15 mouse cellular contexts compared by ENCODE assay signal in genomic region chr11:19023356-19023755, GRCm38 (mm10). TPM values are rescaled to one million over a fixed set of nuclear protein-coding genes. Genes with fewer than 3 reads are reported as not detected.
DNase-seq lines count a peak whose midpoint lies in the region; ATAC-seq lines count a peak whose summit lies in the region.
"Had no signal": no experiment of that assay in that cellular context is flagged by ENCODE, and none has a peak within 500 bp of the region (broad histone marks: within the 10 kb centered on the region; RNA-seq: fewer than 3 reads in every experiment).

No protein-coding gene starts in this region.

- no peaks in the 10 kb centered on the region for H3K36me3 ChIP-seq in intestine, embryonic 14.5 days (ENCODE audit: control insufficient read depth, insufficient read depth, low read length)
- H3K36me3 ChIP-seq in intestine, embryonic 16.5 days (ENCODE audit: control insufficient read depth, insufficient read depth, low read length), result no peaks in the 10 kb centered on the region
- no peaks in the 10 kb centered on the region for H3K36me3 ChIP-seq in embryonic facial prominence, embryonic 10.5 days (replicated peaks)
- H3K36me3 ChIP-seq in forebrain, embryonic 15.5 days, result no peaks in the 10 kb centered on the region
- H3K36me3 ChIP-seq: limb, embryonic 12.5 days had no signal

- no peaks in the 10 kb centered on the region for H3K9me3 ChIP-seq in intestine, embryonic 14.5 days (ENCODE audit: control insufficient read depth, low read length)
- H3K9me3 ChIP-seq in intestine, embryonic 16.5 days (ENCODE audit: control insufficient read depth, low read length), result no peaks in the 10 kb centered on the region
- no peaks in the 10 kb centered on the region for H3K9me3 ChIP-seq in embryonic facial prominence, embryonic 10.5 days
- H3K9me3 ChIP-seq in forebrain, embryonic 15.5 days, result no peaks in the 10 kb centered on the region
- H3K9me3 ChIP-seq: limb, embryonic 12.5 days had no signal

- peak overlapping the region; percentile 9; the same call in 1 of the 2 replicates for H3K27ac ChIP-seq in intestine, embryonic 14.5 days (ENCODE audit: low read depth)
- no peak overlapping the region for H3K27ac ChIP-seq in intestine, embryonic 16.5 days (ENCODE audit: low read length)
- peak overlapping the region; percentile 51; the same call in 1 of the 2 replicates for H3K27ac ChIP-seq in embryonic facial prominence, embryonic 10.5 days (replicated peaks)
- no peak overlapping the region for H3K27ac ChIP-seq in forebrain, embryonic 15.5 days (replicated peaks)
- H3K27ac ChIP-seq: hindbrain, embryonic 14.5 days; limb, embryonic 12.5 days had no signal

- peak overlapping the region; percentile 6; the same call in 1 of the 2 replicates for H3K4me2 ChIP-seq in intestine, embryonic 14.5 days (ENCODE audit: low read length)
- H3K4me2 ChIP-seq in intestine, embryonic 16.5 days (ENCODE audit: low read depth, low read length), result no peak overlapping the region
- H3K4me2 ChIP-seq in forebrain, embryonic 15.5 days (replicated peaks), result no peak overlapping the region
- H3K4me2 ChIP-seq: hindbrain, embryonic 14.5 days; limb, embryonic 12.5 days had no signal

- no peak overlapping the region for H3K9ac ChIP-seq in intestine, embryonic 14.5 days (ENCODE audit: low read length)
- no peak overlapping the region for H3K9ac ChIP-seq in intestine, embryonic 16.5 days (ENCODE audit: low read depth, low read length)
- no peak overlapping the region for H3K9ac ChIP-seq in forebrain, embryonic 15.5 days (replicated peaks)
- H3K9ac ChIP-seq: limb, embryonic 12.5 days; liver, postnatal 0 days had no signal

- no peak overlapping the region for H3K4me3 ChIP-seq in intestine, embryonic 14.5 days (ENCODE audit: low read depth, low read length)
- H3K4me3 ChIP-seq in intestine, embryonic 16.5 days (ENCODE audit: low read length), result no peak overlapping the region
- no peak overlapping the region for H3K4me3 ChIP-seq in embryonic facial prominence, embryonic 10.5 days
- H3K4me3 ChIP-seq in forebrain, embryonic 15.5 days, result no peak overlapping the region
- H3K4me3 ChIP-seq: erythroblast, embryonic 14.5 days; limb, embryonic 12.5 days had no signal

- H3K27me3 ChIP-seq in intestine, embryonic 14.5 days (replicated peaks; ENCODE audit: control insufficient read depth, insufficient read depth, low read length), result no peaks in the 10 kb centered on the region
- no peaks in the 10 kb centered on the region for H3K27me3 ChIP-seq in intestine, embryonic 16.5 days (replicated peaks; ENCODE audit: control insufficient read depth, insufficient read depth, low read length)
- H3K27me3 ChIP-seq in embryonic facial prominence, embryonic 10.5 days (replicated peaks; ENCODE audit: low read depth, poor library complexity, severe bottlenecking), result peaks cover 62% of the 10 kb centered on the region
- peaks cover 52% of the 10 kb centered on the region for H3K27me3 ChIP-seq in forebrain, embryonic 15.5 days

- 18% methylated on average over 5 of the region's 5 CpGs for WGBS in intestine, embryonic 14.5 days
- 37% methylated on average over 5 of the region's 5 CpGs for WGBS in intestine, embryonic 16.5 days
- WGBS in embryonic facial prominence, embryonic 10.5 days, result 13% methylated on average over 5 of the region's 5 CpGs
- WGBS in forebrain, embryonic 15.5 days, result 32% methylated on average over 5 of the region's 5 CpGs

- DNase-seq in heart, adult 11 months, result peak; percentile 76
- DNase-seq in heart, adult 18-20 months, result no peak
- DNase-seq in intestine, embryonic 14.5 days (ENCODE audit: low spot score), result no peak
- peak; percentile 63 for DNase-seq in 3T3-L1 (ENCODE audit: low read depth, low spot score)
- DNase-seq in embryonic facial prominence, embryonic 10.5 days (ENCODE audit: low spot score), result no peak
- no peak for DNase-seq in thymus, postnatal 14 days
- DNase-seq: adrenal gland, postnatal 25 days; gastrocnemius, postnatal 25 days; liver, postnatal 0 days; right cerebral cortex, postnatal 14 days had no signal

- no peak for ATAC-seq in intestine, embryonic 14.5 days (replicated peaks; ENCODE audit: low FRiP score, low TSS enrichment, low read depth)
- no peak for ATAC-seq in intestine, embryonic 16.5 days
- no peak for ATAC-seq in forebrain, embryonic 15.5 days (replicated peaks)
- ATAC-seq: liver, postnatal 0 days had no signal

- H3K4me1 ChIP-seq in intestine, embryonic 14.5 days (replicated peaks; ENCODE audit: control insufficient read depth, insufficient read depth, low read length), result peaks cover 38% of the 10 kb centered on the region
- peaks cover 14% of the 10 kb centered on the region; the same call in 1 of the 2 replicates for H3K4me1 ChIP-seq in intestine, embryonic 16.5 days (ENCODE audit: control insufficient read depth, insufficient read depth, low read length)
- H3K4me1 ChIP-seq in embryonic facial prominence, embryonic 10.5 days, result peaks cover 53% of the 10 kb centered on the region
- H3K4me1 ChIP-seq in forebrain, embryonic 15.5 days, result peaks cover 31% of the 10 kb centered on the region

RNA-seq across cellular contexts. Expression of gene Meis1, which starts 4.6 kb away (rescaled TPM):
- total RNA-seq in heart, adult 18-20 months (2021), result 10 to 100 TPM; 25.0 to 25.2 TPM
- polyA plus RNA-seq in intestine, embryonic 14.5 days (2014; fragmentation: Nextera tagmentation; extraction: Ambion mirVana), result 133 and 151 TPM in 2 replicates
- 76.1 and 84.7 TPM in 2 replicates for polyA plus RNA-seq in intestine, embryonic 16.5 days (2015; fragmentation: Nextera tagmentation; extraction: Ambion mirVana)
- polyA plus RNA-seq in embryonic facial prominence, embryonic 10.5 days (2016; fragmentation: Nextera tagmentation; extraction: Ambion mirVana), result 73.3 and 89.6 TPM in 2 replicates
- 29.4 and 29.7 TPM in 2 replicates for polyA plus RNA-seq in forebrain, embryonic 15.5 days (2015; fragmentation: Nextera tagmentation; extraction: Ambion mirVana)

Comparison
In these comparisons a context has a peak if more than half of its experiments do, and no peak if none do; other contexts are left out.
1. DNase-seq: peak in heart, adult 11 months (single experiment) and 3T3-L1 (single experiment); none in heart, adult 18-20 months (0 of 2), intestine, embryonic 14.5 days (single experiment), embryonic facial prominence, embryonic 10.5 days (single experiment) and thymus, postnatal 14 days (single experiment).
2. H3K27ac ChIP-seq: peak in intestine, embryonic 14.5 days (single experiment) and embryonic facial prominence, embryonic 10.5 days (single experiment); none in intestine, embryonic 16.5 days (single experiment) and forebrain, embryonic 15.5 days (single experiment).